Mouse (Mus musculus) mesoderm, embryonic 11.5 days (tissue): ENCODE measurements around the gene Naa25.

ENCODE experiments used
- DNase-seq: peaks from one replicate; pipeline ENCODE4 v3.0.0-alpha.2; 2012; ENCODE audit warnings: low read depth, low spot score

Naa25 gene

GRCm38 (mm10) chr5:121452026-121452869 is 54.5 kb downstream of the Naa25 start, which contains the start of gene Erp29:
TSS of gene Erp29 (minus strand) at chr5:121452506.
- peak; percentile 96 for DNase-seq

- no peak for DNase-seq
Observed at GRCm38 (mm10) chr5:121452906-121453305, 55.2 kb downstream of the Naa25 start.

GRCm38 (mm10) chr5:121453743-121454502 is 56.2 kb downstream of the Naa25 start:
- DNase-seq: no peak

- DNase-seq: no peak
Observed at GRCm38 (mm10) chr5:121454503-121454782, 56.7 kb downstream of the Naa25 start.

GRCm38 (mm10) chr5:121455510-121456265 is 58.0 kb downstream of the Naa25 start:
- no peak for DNase-seq

GRCm38 (mm10) chr5:121461339-121462170 is 63.8 kb downstream of the Naa25 start:
- DNase-seq: no peak

- no peak for DNase-seq
Observed at GRCm38 (mm10) chr5:121462171-121462502, 64.4 kb downstream of the Naa25 start.

GRCm38 (mm10) chr5:121462967-121463366 is 65.2 kb downstream of the Naa25 start:
- no peak for DNase-seq

- no peak for DNase-seq
Observed at GRCm38 (mm10) chr5:121463601-121464250, 66.0 kb downstream of the Naa25 start.

GRCm38 (mm10) chr5:121469566-121469965 is 71.8 kb downstream of the Naa25 start:
- DNase-seq: no peak

GRCm38 (mm10) chr5:121472411-121472810 is 74.7 kb downstream of the Naa25 start:
- DNase-seq: no peak

GRCm38 (mm10) chr5:121474610-121475009 is 76.9 kb downstream of the Naa25 start:
- no peak for DNase-seq

GRCm38 (mm10) chr5:121476040-121476439 is 78.3 kb downstream of the Naa25 start:
- no peak for DNase-seq

GRCm38 (mm10) chr5:121477680-121478079 is 79.9 kb downstream of the Naa25 start:
- peak; percentile 67 for DNase-seq

- no peak for DNase-seq
Observed at GRCm38 (mm10) chr5:121484801-121485200, 87.1 kb downstream of the Naa25 start.

GRCm38 (mm10) chr5:121493305-121493704 is 95.6 kb downstream of the Naa25 start:
- no peak for DNase-seq
